Mouse (Mus musculus): ENCODE data around the gene Trim32.

Gene Trim32

DNA sequence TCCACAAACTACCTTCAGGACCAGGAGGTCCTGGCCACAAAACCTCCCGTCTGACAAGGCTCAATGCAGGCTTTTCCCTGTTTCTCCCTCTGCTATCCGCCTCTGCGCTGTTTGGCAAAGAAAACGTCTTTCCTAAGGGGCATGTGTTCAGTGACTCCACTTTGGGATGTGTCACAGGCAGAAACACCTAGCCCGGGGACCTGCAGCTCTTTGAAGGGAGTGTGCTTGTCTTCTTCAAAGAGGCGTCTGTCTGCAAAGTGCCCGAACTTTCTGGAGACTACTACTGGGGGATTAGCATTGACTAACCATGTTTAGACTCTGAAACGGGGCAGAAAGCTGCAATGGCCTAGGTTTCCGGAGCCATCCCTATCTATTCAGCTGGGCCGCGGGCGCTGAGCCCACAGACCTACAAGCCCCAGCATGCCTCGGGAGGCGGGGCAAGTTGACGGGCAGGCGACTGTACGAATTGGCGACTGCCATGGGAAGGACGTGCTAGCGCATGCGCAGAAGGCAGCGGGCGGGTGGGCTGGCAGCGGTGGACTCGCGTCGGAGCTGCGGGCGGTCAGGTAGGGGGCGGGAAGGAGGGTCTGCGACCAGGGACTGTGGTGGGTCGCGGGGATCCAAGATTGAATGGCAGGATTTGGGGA is at the start of gene Trim32:
Gene Trim32, plus strand, starts transcription at position 483 of the 647 bp plus-strand sequence.
- DNase-seq = peak; percentile 99

- DNase-seq = no peak
Observed at GRCm38 (mm10) chr4:65565493-65565892, 39.3 kb upstream of the Trim32 start.

- no peak for DNase-seq
Observed at GRCm38 (mm10) chr4:65580254-65580653, 24.5 kb upstream of the Trim32 start.

- peak; percentile 67 for DNase-seq
Observed at GRCm38 (mm10) chr4:65586947-65587346, 17.8 kb upstream of the Trim32 start.

GRCm38 (mm10) chr4:65589780-65590179 is 15.0 kb upstream of the Trim32 start:
- no peak for DNase-seq

DNA sequence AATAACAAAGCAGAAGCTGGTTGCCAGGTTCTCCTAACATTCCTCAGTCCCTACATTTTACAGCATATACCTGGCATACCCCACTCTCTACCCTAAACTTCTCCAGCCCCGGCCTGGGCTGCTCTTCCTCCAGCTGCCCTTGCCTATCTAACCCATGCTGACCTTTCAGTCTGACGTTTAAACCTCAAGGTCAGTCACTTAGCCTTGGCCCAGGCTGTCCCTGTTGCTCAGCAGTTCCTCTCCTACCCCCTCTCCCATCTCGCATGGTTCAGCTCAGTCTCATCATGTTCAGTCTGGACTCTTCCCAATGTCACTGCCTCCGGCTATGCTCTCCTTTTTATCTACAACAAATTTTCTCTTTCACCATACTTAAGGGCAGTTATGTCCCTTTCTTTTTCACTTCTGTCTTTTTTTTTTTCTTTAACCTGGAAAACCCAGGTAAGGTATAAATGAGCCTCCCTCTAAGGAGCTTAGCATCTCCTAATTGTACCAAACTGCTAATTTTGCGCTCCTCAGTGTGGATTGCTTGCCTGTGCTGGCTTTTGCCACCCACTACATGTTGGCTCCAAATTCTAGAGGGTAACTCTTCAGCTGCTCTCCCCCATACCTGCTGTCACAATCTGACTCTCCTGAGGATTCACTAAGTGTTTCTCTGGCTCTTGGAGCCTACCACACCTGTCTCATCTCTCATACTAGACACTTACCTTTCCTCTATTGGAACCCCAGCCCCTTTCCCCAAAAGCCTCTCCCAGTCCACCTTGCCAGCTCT is 10.0 kb upstream of the Trim32 start:
- DNase-seq = no peak

DNA sequence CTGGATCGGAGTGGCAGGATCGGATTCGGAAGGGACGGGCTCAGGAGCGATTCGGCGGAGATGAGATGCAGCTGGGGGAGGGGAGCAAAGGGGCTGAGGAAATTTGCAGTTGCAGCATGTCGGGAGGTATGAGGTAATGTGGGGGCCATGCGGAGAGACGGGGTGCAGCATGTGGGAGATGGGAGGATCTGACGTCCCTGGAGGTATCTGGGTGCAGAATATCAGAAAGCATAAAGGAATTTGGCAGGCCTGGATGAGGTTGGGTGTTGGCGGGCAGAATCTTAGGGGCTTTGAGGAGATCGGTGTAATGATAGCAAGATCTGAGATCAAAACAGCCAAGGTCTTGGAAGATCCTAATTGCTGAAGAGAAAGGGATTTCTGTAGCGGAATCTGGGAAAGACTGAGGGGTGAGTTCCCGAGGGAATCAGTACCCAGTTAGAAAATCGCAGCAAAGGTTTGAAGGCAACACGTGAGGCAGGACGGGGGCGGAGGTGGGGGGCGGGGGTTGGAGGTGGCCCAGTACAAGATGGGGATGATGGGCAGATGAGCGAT is 441 bp downstream of the Trim32 start:
- no peak for DNase-seq

DNA sequence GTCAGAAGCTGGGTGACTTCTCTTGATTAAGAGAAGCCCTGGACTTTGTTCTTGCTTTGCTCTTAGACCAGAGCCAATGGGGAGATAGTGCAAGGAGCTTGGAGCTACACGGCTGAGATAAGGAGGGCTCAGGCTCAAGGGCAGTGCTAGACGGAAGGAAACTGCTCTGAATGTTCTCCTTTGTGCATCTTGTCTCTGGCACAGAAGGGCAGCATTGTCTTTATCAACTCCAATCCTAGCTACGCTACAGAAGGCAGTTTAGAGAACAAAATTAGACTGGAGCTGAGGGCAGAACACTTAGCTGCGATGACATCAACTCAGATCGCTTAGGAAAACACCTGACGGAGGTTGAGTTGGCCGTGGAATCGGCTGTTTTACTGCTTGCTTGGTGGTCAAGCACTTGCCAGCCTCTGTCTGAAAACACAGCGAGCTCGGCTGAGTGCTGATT is 2.4 kb downstream of the Trim32 start:
- DNase-seq = no peak

DNA sequence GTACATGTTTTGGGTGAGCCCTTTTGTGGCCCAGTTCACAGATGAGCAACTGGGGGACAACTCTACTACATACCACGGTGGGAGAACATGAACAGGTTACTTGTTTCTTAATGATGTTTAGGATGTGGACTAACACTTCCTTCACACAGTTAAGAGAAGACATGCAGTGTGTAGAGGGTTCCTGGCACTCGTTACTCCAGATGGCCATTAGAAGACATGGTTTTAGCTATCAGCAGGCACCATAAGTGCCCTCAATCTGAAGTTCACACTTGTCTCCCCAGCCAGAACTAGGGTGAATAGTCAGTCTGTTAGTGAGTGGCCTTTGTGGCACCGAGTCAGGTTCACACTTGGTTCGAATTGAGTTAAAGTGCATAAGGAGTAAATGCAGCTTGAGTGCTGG is 3.3 kb downstream of the Trim32 start:
- no peak for DNase-seq

GRCm38 (mm10) chr4:65610329-65610728 is 5.5 kb downstream of the Trim32 start:
- no peak for DNase-seq

GRCm38 (mm10) chr4:65610896-65611295 is 6.1 kb downstream of the Trim32 start:
- DNase-seq = no peak

GRCm38 (mm10) chr4:65613135-65613534 is 8.3 kb downstream of the Trim32 start:
- peak; percentile 32 for DNase-seq

DNA sequence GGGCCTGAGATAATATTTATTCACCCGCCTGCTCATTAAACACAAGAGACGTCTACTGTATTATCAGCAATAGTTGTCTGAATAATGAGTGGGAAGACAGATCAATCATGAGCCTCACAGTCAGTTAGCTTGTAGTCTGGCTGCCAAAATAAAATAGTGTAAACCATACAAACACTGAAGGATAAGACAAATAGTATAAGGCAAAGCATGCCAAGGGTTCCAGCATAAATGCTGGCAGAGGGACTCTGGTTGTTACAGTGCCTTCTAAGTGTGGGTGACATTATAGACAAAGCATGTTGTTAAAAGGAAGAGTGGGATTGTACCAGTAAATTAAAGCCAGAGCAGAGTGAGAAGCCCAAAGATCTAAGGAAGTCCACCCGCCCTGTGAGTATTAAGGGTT is 15.3 kb downstream of the Trim32 start:
- DNase-seq = no peak

GRCm38 (mm10) chr4:65638231-65638630 is 33.4 kb downstream of the Trim32 start:
- no peak for DNase-seq

- no peak for DNase-seq
Observed at GRCm38 (mm10) chr4:65642611-65643010, 37.8 kb downstream of the Trim32 start.

- peak; percentile 71 for DNase-seq
Observed at GRCm38 (mm10) chr4:65654723-65655122, 49.9 kb downstream of the Trim32 start.

DNA sequence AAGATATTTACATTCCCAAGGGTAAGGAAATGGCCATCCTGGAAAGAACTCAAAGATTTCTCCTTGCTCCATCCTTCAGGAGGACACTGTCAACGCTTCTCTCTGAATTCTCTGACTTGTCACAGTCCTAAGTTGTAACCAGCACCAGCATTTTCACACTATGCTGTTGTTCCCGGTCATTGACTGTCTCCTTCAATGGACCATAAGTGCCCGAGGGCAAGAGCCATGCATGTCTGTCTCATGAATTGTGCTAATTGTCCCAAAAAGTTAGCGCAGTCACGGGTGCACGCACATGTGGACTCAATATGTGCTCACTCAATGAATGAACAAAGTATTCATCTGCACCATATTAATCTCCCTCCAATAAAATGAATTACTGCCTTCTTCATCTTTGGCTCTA is 58.4 kb downstream of the Trim32 start:
- DNase-seq = no peak
